Mouse (Mus musculus): Measurements from ENCODE around the gene Cwc27.

Cwc27 gene

DNA sequence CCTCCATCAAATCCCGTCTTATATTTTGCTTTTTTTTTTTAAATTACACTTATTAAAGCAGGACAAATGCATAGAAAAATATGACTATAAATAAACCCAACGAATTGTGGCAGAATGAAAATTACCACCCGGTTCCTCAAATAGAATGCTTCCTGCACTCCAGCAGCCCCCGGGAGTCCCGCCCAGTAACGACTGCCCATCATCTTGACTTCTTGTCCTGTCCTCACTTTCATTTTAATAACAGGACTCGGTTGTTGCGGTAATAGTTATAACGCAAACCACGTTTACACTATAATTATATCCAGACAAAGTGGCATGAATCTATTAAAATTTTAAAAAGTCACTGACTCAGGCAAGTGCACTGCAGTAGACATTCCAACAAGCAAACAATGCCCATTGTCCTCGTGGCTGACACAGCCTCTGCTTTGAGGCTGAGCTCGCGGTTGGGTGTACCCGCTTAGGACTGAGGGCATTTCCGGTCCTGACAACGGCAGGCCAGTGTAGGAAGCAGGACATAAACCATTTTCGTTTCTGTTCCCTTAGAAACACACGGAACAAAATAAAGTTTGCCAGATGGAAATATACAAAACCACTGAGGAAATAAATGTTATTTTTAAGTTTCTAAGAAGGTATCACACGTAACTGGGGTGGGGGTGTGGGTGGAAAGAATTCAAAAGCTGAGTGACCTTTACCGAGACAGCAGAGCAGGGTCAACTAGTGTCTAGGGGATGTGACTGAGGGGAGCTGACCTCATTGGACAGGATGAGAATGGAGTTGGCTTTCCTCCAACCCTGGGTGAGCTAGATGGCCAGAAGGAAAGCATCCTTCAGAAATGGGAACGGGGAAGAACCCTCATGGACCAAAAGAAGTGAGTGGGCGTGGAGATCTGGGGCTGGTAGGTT, 206.5 kb downstream of the Cwc27 start:
- DNase-seq (ENCODE audit: low spot score): no peak

DNA sequence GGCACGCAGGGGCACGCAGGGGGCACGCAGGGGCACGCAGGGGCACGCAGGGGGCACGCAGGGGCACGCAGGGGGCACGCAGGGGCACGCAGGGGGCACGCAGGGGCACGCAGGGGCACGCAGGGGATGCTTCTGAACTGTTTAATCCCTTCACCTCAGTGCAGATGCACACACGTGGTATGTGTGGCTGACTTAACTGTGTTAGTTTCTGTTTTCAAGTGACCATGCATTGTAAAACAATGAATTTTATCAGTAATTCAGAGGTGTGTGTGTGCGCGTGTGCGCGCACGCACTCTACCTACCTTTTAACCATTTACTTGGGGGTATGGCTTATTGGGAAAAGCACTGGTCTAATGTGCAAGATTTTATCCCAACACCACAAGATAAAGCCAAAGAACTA, 208.4 kb downstream of the Cwc27 start:
- DNase-seq (ENCODE audit: low spot score): peak; percentile 55

DNA sequence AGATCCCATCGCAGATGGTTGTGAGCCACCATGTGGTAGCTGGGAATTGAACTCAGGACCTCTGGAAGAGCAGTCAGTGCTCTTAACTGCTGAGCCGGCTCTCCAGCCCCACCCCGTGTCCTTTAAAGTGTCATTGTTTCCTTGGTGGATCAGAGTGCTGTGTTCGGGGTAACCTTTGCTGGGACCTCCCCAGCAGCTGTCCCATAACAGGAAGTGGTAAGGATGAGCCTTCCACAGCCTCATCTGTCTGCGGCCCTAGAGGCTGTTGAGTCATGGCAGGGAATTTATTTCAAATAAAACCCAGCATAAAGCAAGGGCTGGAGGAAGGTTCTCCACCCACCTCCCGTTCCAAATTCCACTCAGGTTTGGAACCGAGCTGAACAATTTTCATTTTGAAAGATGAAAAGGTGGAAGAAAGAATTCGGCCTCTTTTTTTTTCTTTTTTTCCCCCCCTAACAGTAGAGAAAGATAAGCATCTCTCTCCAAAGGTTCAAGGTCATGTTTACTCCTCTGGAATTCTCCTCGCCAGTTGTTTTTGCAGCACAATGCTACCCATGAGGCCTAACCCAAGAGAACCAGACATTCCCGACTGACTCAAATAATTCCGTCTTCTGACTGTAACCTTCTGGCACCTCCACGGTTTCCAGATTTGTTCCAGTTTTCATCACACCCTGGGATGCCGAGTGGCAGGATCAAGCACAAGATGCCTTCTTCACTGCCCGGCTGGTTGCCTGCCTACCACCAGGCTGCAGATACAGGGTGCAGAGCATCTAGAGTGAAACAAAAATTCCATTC, 210.0 kb downstream of the Cwc27 start:
- no peak for DNase-seq (ENCODE audit: low spot score)

DNA sequence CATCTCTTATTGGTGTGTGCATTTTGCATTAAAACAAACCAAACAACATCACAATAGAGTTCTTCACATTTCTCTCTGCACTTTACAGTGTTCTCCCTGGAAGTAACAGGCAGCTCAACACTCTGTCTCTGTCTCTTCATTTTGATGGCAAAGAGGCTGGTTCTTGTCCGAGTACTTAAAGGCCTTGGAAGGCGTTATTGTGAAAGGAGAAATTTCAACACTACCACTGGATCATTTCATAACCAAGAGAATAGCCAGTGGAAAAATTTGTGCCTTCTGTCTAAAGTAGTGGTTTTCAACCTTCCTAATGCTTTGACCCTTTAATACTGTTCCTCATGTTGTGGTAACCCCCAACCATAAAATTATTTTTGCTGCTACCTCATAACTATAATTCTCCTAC, 211.8 kb downstream of the Cwc27 start:
- DNase-seq (ENCODE audit: low spot score): no peak

DNA sequence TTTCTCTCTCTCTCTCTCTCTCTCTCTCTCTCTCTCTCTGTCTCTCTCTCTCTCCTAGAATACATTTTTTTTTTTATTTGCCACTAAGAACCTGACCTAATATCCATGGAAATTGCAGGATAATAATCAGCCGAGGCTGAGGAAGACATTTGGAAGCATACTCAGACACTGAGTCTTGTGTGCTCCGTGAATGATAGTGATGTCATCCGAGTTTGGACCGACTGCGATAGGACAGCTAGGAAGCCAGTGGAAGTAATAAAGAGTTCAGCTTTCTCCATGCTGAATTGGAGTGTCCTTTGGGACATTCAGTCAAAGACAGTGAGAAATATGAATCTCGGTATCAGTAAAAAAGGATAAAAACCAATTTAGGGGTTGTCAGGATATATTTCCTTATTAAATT, 214.7 kb downstream of the Cwc27 start:
- no peak for DNase-seq (ENCODE audit: low spot score)

DNA sequence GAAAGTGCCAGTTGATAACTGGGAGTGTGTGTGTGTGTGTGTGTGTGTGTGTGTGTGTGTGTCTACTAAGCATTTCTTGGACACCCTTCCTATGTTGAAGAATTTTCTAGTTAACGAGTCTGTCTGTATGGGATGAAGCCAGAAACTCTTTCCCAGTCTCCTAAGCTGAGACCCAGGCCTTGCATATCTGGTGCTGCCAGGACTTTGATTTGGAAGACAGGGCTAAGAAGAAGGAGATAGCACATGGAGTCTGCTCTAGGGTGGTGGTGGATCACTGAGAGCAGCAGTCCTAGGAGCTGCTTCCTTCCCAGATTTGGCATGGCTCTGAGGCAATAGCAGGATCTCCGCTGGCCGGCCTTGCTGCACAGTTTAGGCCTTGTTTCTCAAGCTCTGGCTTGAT, 215.2 kb downstream of the Cwc27 start:
- no peak for DNase-seq (ENCODE audit: low spot score)

DNA sequence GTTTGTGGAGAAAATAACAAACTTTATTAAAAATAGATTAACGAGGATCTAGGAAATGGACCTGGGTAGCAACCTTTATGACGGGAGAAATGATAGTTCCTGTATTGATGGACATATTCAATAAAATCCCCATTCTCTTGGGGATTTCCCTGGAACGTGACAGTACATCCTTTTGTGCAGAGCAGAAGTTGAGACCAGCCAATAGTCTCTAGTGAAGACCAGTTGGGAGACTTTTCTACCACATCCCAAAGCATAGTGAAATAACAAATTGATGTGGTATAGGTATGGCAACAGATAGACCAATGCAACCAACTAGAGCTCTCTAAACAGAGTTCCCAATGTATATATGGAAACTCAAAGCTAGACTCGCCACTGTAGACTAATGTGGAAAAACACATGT, 220.7 kb downstream of the Cwc27 start:
- no peak for DNase-seq (ENCODE audit: low spot score)

DNA sequence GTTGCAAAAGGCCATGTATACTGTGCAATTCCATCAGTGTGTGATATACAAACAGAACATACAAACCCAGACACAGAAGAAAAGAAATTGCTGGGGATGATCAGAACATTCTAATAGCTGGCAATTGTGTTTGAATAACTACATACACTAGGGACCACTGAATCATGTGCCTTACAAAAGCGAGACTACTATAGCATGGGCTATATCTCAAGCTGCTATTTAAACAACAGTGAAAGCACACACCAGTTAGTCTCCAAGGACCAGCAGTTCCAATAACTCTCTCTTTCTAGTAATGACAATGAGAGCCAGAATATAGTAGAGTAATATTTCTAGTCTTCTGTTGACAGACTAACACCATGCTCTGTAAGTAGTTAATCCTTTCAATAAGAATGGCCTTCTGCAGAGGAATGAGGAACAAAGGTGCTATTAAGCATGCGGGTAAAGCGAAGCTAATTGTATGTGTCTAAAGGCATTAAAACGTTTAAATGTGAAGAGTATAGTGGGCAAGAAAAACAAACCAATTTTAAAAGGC, 222.1 kb downstream of the Cwc27 start:
- no peak for DNase-seq (ENCODE audit: low spot score)

DNA sequence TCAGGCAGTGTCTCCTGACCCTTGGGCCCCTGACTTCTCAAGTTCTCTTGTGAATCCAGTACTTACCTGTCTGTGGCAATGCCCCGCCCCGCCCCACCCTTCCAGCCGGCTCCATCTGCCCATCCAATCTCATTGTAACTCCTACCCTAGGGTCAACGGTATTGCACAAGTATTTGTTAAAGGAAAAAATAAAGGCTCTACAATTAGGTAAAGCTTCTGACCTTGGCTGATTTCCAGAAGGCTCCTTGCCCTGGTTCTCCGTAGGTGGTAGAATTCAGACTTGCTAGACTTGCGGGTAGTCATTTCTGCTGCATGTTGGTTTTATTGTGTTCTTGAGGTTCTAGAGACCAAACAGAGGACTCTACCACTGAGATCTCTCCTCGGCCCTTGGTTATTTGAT, 226.0 kb downstream of the Cwc27 start:
- DNase-seq (ENCODE audit: low spot score): no peak

DNA sequence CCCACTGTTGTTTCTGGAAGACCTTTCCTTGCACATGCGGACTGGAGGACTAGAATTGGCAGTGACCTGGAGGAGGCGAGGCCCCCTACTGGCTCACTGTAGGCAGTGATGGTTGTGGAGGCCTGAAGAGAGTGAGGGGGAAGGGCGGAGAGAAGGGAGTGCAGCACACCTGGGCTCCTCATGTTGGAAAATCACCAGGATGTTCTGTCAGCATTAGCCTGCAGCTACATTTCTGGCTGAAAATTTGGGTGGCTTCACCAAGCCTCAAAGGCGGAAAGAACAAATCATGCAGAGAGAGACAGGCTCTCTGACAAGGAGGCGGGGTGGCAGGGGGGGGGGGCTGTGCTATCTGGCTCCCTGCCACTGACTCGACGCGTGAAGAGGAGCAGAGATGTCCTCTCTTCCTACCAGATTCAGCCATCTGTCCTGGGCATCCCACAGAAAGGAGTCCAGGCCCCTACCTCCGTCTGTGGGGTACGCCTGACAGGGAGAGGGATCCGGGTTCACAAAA, 226.8 kb downstream of the Cwc27 start:
- DNase-seq (ENCODE audit: low spot score): no peak

DNA sequence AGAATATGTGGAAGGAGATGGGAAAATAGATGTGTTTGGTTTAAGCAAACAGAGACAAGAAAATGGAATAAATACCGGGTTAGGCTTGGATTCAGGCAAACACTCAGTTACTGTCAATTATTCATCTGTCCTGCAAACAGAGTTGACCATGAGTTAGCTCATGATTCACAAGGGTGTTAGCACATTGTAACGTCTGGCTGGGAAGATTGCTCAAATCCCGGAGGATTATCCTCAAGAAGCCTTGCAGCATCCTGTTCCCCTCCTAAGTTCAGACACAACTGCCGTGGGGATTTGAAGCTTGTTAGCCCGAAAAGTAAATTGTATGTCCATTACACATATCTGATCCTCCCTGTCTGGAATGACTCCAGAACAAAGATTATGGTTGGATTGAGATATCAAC, 228.6 kb downstream of the Cwc27 start:
- DNase-seq (ENCODE audit: low spot score): no peak

Measured in testis, postnatal 14 days (tissue).